In genomic region chr1:133236693-133237440, GRCm38 (mm10) we compare ENCODE assay signal across 8 mouse cellular contexts.
DNase-seq lines count a peak whose midpoint lies in the region; ATAC-seq and TF ChIP-seq lines count a peak whose summit lies in the region.

No protein-coding gene starts in this region.

- no peak overlapping the region for H3K9ac ChIP-seq in hindbrain, embryonic 14.5 days
- H3K9ac ChIP-seq in lung, embryonic 14.5 days = no peak overlapping the region
- no peak overlapping the region for H3K9ac ChIP-seq in stomach, embryonic 14.5 days (replicated peaks; ENCODE audit: low read depth, low read length)

- H3K27ac ChIP-seq in hindbrain, embryonic 10.5 days = peak overlapping the region; percentile 81
- no peak overlapping the region; the same call in 1 of the 2 replicates for H3K27ac ChIP-seq in hindbrain, embryonic 14.5 days
- peak overlapping the region; percentile 78 for H3K27ac ChIP-seq in kidney, adult 2 months (ENCODE audit: insufficient read depth, low read depth, low read length)
- H3K27ac ChIP-seq in lung, embryonic 14.5 days (ENCODE audit: low read depth) = peak overlapping the region; percentile 51
- peak overlapping the region; percentile 50 for H3K27ac ChIP-seq in stomach, embryonic 14.5 days (ENCODE audit: low read length)
- H3K27ac ChIP-seq in cerebellum, adult 2 months (ENCODE audit: insufficient read depth, low read length) = no peak overlapping the region

- no peak overlapping the region for H3K4me3 ChIP-seq in hindbrain, embryonic 10.5 days
- H3K4me3 ChIP-seq in hindbrain, embryonic 14.5 days (replicated peaks; ENCODE audit: low read length) = no peak overlapping the region
- no peak overlapping the region for H3K4me3 ChIP-seq in kidney, adult 2 months (ENCODE audit: insufficient read depth, low read depth, low read length)
- no peak overlapping the region for H3K4me3 ChIP-seq in lung, embryonic 14.5 days (ENCODE audit: low read depth, low read length)
- H3K4me3 ChIP-seq in stomach, embryonic 14.5 days (ENCODE audit: low read depth, low read length) = no peak overlapping the region
- H3K4me3 ChIP-seq in cerebellum, adult 2 months (replicated peaks; ENCODE audit: insufficient read depth, low read depth, low read length) = no peak overlapping the region

- TF ChIP-seq CTCF in kidney, adult 2 months (conservative IDR thresholded peaks at IDR 0.05; ENCODE audit: insufficient read depth, insufficient read length, low read depth, low read length) = no peak
- no peak for TF ChIP-seq CTCF in lung, embryonic 14.5 days (IDR thresholded peaks at IDR 0.05; ENCODE audit: low read depth)
- TF ChIP-seq CTCF in cerebellum, adult 2 months (IDR thresholded peaks at IDR 0.05; ENCODE audit: borderline replicate concordance, insufficient read depth, low read depth, low read length) = no peak

- 0 out of 2 replicates have a peak, but pooled peaks cover 3% of the 10 kb centered on the region for H3K27me3 ChIP-seq in hindbrain, embryonic 10.5 days (ENCODE audit: insufficient read depth, poor library complexity, severe bottlenecking)
- H3K27me3 ChIP-seq in hindbrain, embryonic 14.5 days (ENCODE audit: control insufficient read depth, insufficient read depth, low read length) = no peaks in the 10 kb centered on the region
- H3K27me3 ChIP-seq in kidney, adult 2 months (replicated peaks; ENCODE audit: control insufficient read depth, insufficient read depth, low read length) = no peaks in the 10 kb centered on the region
- no peaks in the 10 kb centered on the region for H3K27me3 ChIP-seq in lung, embryonic 14.5 days (ENCODE audit: insufficient read depth, low read length)
- no peaks in the 10 kb centered on the region for H3K27me3 ChIP-seq in stomach, embryonic 14.5 days (ENCODE audit: control insufficient read depth, insufficient read depth, low read length)
- no peaks in the 10 kb centered on the region for H3K27me3 ChIP-seq in cerebellum, adult 2 months (ENCODE audit: control insufficient read depth, insufficient read depth, low read length)

- no peak for ATAC-seq in hindbrain, embryonic 14.5 days (ENCODE audit: low FRiP score)
- ATAC-seq in granulocyte monocyte progenitor cell, adult 5-6 weeks (replicated peaks; ENCODE audit: poor library complexity, severe bottlenecking) = peak; percentile 83
- peak; percentile 74 for ATAC-seq in lung, embryonic 14.5 days (ENCODE audit: insufficient read depth)
- ATAC-seq in stomach, embryonic 14.5 days (ENCODE audit: insufficient number of reproducible peaks, insufficient read depth, low FRiP score, low read depth) = peak; percentile 83

- no peaks in the 10 kb centered on the region for H3K9me3 ChIP-seq in hindbrain, embryonic 10.5 days
- H3K9me3 ChIP-seq in hindbrain, embryonic 14.5 days (ENCODE audit: control insufficient read depth, low read length) = no peaks in the 10 kb centered on the region
- H3K9me3 ChIP-seq in lung, embryonic 14.5 days (ENCODE audit: low read depth, low read length) = no peaks in the 10 kb centered on the region
- H3K9me3 ChIP-seq in stomach, embryonic 14.5 days (ENCODE audit: control insufficient read depth, low read depth, low read length) = no peaks in the 10 kb centered on the region

- no peak overlapping the region for H3K4me2 ChIP-seq in hindbrain, embryonic 14.5 days (replicated peaks)
- H3K4me2 ChIP-seq in lung, embryonic 14.5 days = peak overlapping the region; percentile 43
- no peak overlapping the region for H3K4me2 ChIP-seq in stomach, embryonic 14.5 days (replicated peaks; ENCODE audit: low read depth, low read length)

- no peak for TF ChIP-seq POLR2A in kidney, adult 2 months (IDR thresholded peaks at IDR 0.05; ENCODE audit: low read depth, low read length)
- TF ChIP-seq POLR2A in cerebellum, adult 2 months (IDR thresholded peaks at IDR 0.05; ENCODE audit: borderline replicate concordance, insufficient read depth, low read length) = no peak

- 34% methylated on average over 8 of the region's 8 CpGs for WGBS in hindbrain, embryonic 10.5 days
- WGBS in hindbrain, embryonic 14.5 days = 41% methylated on average over 8 of the region's 8 CpGs
- 12% methylated on average over 8 of the region's 8 CpGs for WGBS in kidney, adult 2 months
- 15% methylated on average over 8 of the region's 8 CpGs for WGBS in lung, embryonic 14.5 days
- 14% methylated on average over 8 of the region's 8 CpGs for WGBS in stomach, embryonic 14.5 days
- WGBS in cerebellum, adult 2 months = 67% methylated on average over 8 of the region's 8 CpGs

- H3K36me3 ChIP-seq in hindbrain, embryonic 10.5 days = no peaks in the 10 kb centered on the region
- H3K36me3 ChIP-seq in hindbrain, embryonic 14.5 days (replicated peaks; ENCODE audit: control insufficient read depth, insufficient read depth) = peaks cover 7% of the 10 kb centered on the region; the same call in 1 of the 2 replicates
- no peaks in the 10 kb centered on the region for H3K36me3 ChIP-seq in kidney, adult 2 months (ENCODE audit: control insufficient read depth, insufficient read depth, low read length)
- no peaks in the 10 kb centered on the region for H3K36me3 ChIP-seq in lung, embryonic 14.5 days (ENCODE audit: insufficient read depth)
- no peaks in the 10 kb centered on the region for H3K36me3 ChIP-seq in stomach, embryonic 14.5 days (ENCODE audit: control insufficient read depth, insufficient read depth, low read length)

- peaks cover 64% of the 10 kb centered on the region for H3K4me1 ChIP-seq in hindbrain, embryonic 10.5 days (replicated peaks)
- H3K4me1 ChIP-seq in hindbrain, embryonic 14.5 days (replicated peaks; ENCODE audit: control insufficient read depth, insufficient read depth, low read length) = peaks cover 4% of the 10 kb centered on the region
- H3K4me1 ChIP-seq in kidney, adult 2 months (ENCODE audit: control insufficient read depth, insufficient read depth, low read length) = peaks cover 46% of the 10 kb centered on the region
- H3K4me1 ChIP-seq in lung, embryonic 14.5 days (ENCODE audit: insufficient read depth) = peaks cover 38% of the 10 kb centered on the region
- H3K4me1 ChIP-seq in stomach, embryonic 14.5 days (ENCODE audit: control insufficient read depth, insufficient read depth, low read length) = peaks cover 39% of the 10 kb centered on the region
- peaks cover 3% of the 10 kb centered on the region; the same call in 1 of the 2 replicates for H3K4me1 ChIP-seq in cerebellum, adult 2 months (ENCODE audit: control insufficient read depth, insufficient read depth, low read length)

- DNase-seq in hindbrain, embryonic 10.5 days (ENCODE audit: low spot score) = peak; percentile 41
- DNase-seq in hindbrain, embryonic 14.5 days (ENCODE audit: low spot score) = no peak
- DNase-seq in kidney, adult 2 months = peak; percentile 93
- peak; percentile 78 for DNase-seq in lung, embryonic 14.5 days
- DNase-seq in cerebellum, adult 2 months = no peak
- no peak for DNase-seq in cerebellum, adult 9-11 months

Comparison
In these comparisons a context has a peak if more than half of its experiments do, and no peak if none do; other contexts are left out.
1. DNase-seq: peak in hindbrain, embryonic 10.5 days (single experiment), kidney, adult 2 months (single experiment) and lung, embryonic 14.5 days (single experiment); none in hindbrain, embryonic 14.5 days (single experiment), cerebellum, adult 2 months (0 of 2) and cerebellum, adult 9-11 months (single experiment).
2. H3K27ac ChIP-seq: peak in hindbrain, embryonic 10.5 days (single experiment), kidney, adult 2 months (single experiment), lung, embryonic 14.5 days (single experiment) and stomach, embryonic 14.5 days (single experiment); none in hindbrain, embryonic 14.5 days (single experiment) and cerebellum, adult 2 months (single experiment).